Mouse (Mus musculus) limb, embryonic 15.5 days (tissue): ENCODE measurements around the gene Ripor2. TPM values are rescaled to one million over a fixed set of nuclear protein-coding genes. Genes with fewer than 3 reads are reported as not detected.

Experiments
- ATAC-seq: fragments of 200-750 bp; cut with Nextera tagmentation; 2 replicates; pipeline ENCODE4 v1.8.0; 2017; ENCODE audit warnings: low read depth, moderate TSS enrichment; ENCODE audit not compliant: insufficient number of reproducible peaks, low FRiP score, low TSS enrichment
- H3K27ac ChIP-seq: fragments of 300-500 bp; sonication (generic); 2 replicates; pipeline ENCODE4 v1.5.1; 2015; ENCODE audit warnings: moderate library complexity, mild to moderate bottlenecking, inconsistent platforms
- H3K27me3 ChIP-seq: fragments of 300-500 bp; sonication (generic); 2 replicates; pipeline ENCODE4 v1.6.1; 2015; ENCODE audit warnings: inconsistent platforms
- H3K36me3 ChIP-seq: fragments of 300-500 bp; sonication (generic); 2 replicates; pipeline ENCODE4 v1.6.1; 2015; ENCODE audit warnings: inconsistent platforms
- H3K4me1 ChIP-seq: fragments of 300-500 bp; sonication (generic); 2 replicates; pipeline ENCODE4 v1.6.1; 2015; ENCODE audit warnings: inconsistent platforms
- H3K4me2 ChIP-seq: fragments of 300-500 bp; sonication (generic); 2 replicates; pipeline ENCODE4 v1.6.1; 2015; ENCODE audit warnings: mild to moderate bottlenecking, inconsistent platforms
- H3K4me3 ChIP-seq: fragments of 300-500 bp; sonication (generic); 2 replicates; pipeline ENCODE4 v1.5.1; 2015; ENCODE audit warnings: mild to moderate bottlenecking, inconsistent platforms
- H3K9ac ChIP-seq: fragments of 300-500 bp; sonication (generic); 2 replicates; pipeline ENCODE4 v1.6.1; 2015; ENCODE audit warnings: inconsistent platforms
- H3K9me3 ChIP-seq: fragments of 300-500 bp; sonication (generic); 2 replicates; pipeline ENCODE4 v1.6.1; 2016; ENCODE audit warnings: inconsistent platforms
- WGBS: fragments of 180-500 bp; shearing (Covaris S2); methylation state at CpG from one replicate; pipeline ENCODE4 v1.1.7; 2015; 5-methylcytosine and 5-hydroxymethylcytosine counted together
- polyA plus RNA-seq: library from polyadenylated mRNA; unstranded; fragments of >200 nt; fragmentation: Nextera tagmentation; extraction: Ambion mirVana; gene quantifications from 2 replicates; pipeline ENCODE4 v1.2.1, GENCODE M21; 2015

Ripor2 gene
- polyA plus RNA-seq, 1 experiment from 2014 or later: 4.1 TPM

DNA sequence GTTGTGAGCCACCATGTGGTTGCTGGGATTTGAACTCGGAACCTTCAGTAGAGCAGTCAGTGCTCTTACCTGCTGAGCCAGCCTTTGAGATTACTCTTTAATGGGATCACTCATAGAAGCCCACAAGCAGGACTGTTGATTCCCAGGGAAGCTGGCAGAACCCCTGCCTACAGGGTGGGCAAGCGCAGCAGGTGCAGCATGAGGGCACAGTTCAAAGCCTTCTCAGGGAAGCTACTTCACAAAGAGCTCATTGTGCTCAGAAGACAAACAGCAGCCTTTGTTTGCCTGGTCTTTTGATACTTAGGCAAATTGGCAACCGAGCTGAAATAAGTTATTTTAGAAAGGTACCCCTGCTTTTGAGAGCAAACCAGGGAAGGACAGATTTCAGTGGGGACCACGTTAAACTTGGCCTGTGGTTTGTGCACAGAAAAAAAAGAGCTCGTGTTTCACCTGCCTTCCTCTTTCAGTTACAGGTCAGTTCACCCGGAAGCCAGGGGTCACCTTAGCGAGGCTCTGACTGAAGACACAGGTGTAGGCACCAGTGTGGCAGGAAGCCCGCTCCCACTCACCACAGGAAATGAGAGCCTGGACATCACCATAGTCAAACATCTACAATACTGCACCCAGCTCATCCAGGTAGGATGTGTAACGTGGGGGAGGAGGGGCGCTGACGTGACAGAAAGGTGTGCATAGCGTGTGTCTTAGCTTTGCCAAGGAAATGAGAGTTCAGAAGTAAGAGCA, 127.8 kb downstream of the Ripor2 start:
- WGBS: 77% methylated on average over 12 of the region's 12 CpGs
- ATAC-seq: no peak
- no peak overlapping the region for H3K4me3 ChIP-seq
- no peaks in the 10 kb centered on the region for H3K27me3 ChIP-seq
- H3K9me3 ChIP-seq: no peaks in the 10 kb centered on the region
- H3K36me3 ChIP-seq: no peaks in the 10 kb centered on the region
- H3K27ac ChIP-seq: no peak overlapping the region
- H3K4me2 ChIP-seq: no peak overlapping the region
- H3K9ac ChIP-seq: no peak overlapping the region
- no peaks in the 10 kb centered on the region for H3K4me1 ChIP-seq

DNA sequence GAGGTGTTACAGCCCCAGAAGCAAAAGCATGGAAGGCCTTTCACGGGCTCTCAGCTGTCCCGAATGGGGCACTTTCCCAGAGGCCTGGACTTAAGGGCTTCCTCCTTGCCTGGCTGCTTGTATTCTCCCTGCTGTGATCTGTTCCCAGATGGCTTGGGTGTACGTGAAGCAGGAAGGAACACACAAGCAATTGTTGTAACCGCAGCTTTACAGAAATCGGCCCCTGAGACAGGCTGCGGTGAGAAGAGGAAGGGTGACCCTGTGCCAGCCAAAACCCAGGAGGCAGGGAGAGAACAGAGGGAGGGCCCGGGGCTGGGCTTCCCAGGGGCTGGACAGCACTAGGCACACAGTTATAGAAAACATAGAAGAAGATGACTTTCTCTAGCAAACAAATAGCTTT, 129.0 kb downstream of the Ripor2 start:
- 48% methylated on average over 7 of the region's 7 CpGs for WGBS
- Histone ChIP-seq H3K9me3 (no peaks in the 10 kb centered on the region), H3K36me3 (no peaks in the 10 kb centered on the region), H3K4me1 (no peaks in the 10 kb centered on the region), H3K4me2 (no peak overlapping the region), H3K9ac (no peak overlapping the region), H3K27me3 (no peaks in the 10 kb centered on the region), H3K4me3 (no peak overlapping the region), H3K27ac (no peak overlapping the region)
- no peak for ATAC-seq

- Histone ChIP-seq H3K9me3 (no peaks in the 10 kb centered on the region), H3K4me1 (no peaks in the 10 kb centered on the region), H3K27ac (no peak overlapping the region), H3K36me3 (no peaks in the 10 kb centered on the region), H3K9ac (no peak overlapping the region), H3K27me3 (no peaks in the 10 kb centered on the region), H3K4me3 (no peak overlapping the region), H3K4me2 (no peak overlapping the region)
- no peak for ATAC-seq
- WGBS: 67% methylated on average over 7 of the region's 7 CpGs
Measured at GRCm38 (mm10) chr13:24712581-24713130, 130.7 kb downstream of the Ripor2 start.

GRCm38 (mm10) chr13:24713434-24714000, 131.5 kb downstream of the Ripor2 start:
- 11% methylated on average over 16 of the region's 16 CpGs for WGBS
- peak overlapping the region; percentile 9; the same call in 1 of the 2 replicates for H3K4me3 ChIP-seq

GRCm38 (mm10) chr13:24714360-24714885, 132.4 kb downstream of the Ripor2 start:
- no peak for ATAC-seq
- Histone ChIP-seq H3K9ac (no peak overlapping the region), H3K36me3 (no peaks in the 10 kb centered on the region), H3K27me3 (no peaks in the 10 kb centered on the region), H3K4me3 (no peak overlapping the region), H3K27ac (no peak overlapping the region), H3K4me2 (no peak overlapping the region), H3K9me3 (no peaks in the 10 kb centered on the region), H3K4me1 (no peaks in the 10 kb centered on the region)
- WGBS: 77% methylated on average over 9 of the region's 9 CpGs

More at GRCm38 (mm10) chr13:24713434-24714000, 131.5 kb downstream of the Ripor2 start:
- H3K9ac ChIP-seq: 0 out of 2 replicates have a peak overlapping the region, but pooled peaks have one; percentile 1
- no peaks in the 10 kb centered on the region for H3K9me3 ChIP-seq
- H3K36me3 ChIP-seq: no peaks in the 10 kb centered on the region
- ATAC-seq: peak; percentile 67
- no peaks in the 10 kb centered on the region for H3K4me1 ChIP-seq
- peak overlapping the region; percentile 44 for H3K4me2 ChIP-seq
- H3K27me3 ChIP-seq: no peaks in the 10 kb centered on the region
- H3K27ac ChIP-seq: no peak overlapping the region

DNA sequence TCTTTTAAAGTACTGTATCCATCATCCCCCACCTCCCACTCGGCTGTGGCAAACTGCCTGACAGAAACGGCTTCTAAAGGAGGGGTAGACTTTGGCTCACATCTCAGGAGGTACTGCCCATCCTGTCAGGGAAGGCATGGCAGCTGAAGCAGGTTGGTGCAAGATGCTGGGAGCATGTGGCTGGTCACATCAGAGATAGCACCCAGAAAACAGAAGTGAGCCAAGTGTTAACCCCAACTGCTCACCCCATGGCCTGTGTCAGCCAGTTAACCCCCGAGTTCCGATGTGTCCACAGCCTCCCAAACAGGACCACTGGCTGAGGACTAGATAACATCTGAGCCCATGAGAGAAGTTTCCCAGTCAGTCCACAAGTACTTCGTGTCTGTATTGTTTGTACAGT, 133.6 kb downstream of the Ripor2 start:
- H3K4me1 ChIP-seq: no peaks in the 10 kb centered on the region
- no peak overlapping the region for H3K4me2 ChIP-seq
- no peak for ATAC-seq
- H3K9me3 ChIP-seq: no peaks in the 10 kb centered on the region
- WGBS: 82% methylated on average over 5 of the region's 5 CpGs
- no peaks in the 10 kb centered on the region for H3K36me3 ChIP-seq
- H3K9ac ChIP-seq: no peak overlapping the region
- H3K27me3 ChIP-seq: no peaks in the 10 kb centered on the region
- no peak overlapping the region for H3K4me3 ChIP-seq
- no peak overlapping the region for H3K27ac ChIP-seq

DNA sequence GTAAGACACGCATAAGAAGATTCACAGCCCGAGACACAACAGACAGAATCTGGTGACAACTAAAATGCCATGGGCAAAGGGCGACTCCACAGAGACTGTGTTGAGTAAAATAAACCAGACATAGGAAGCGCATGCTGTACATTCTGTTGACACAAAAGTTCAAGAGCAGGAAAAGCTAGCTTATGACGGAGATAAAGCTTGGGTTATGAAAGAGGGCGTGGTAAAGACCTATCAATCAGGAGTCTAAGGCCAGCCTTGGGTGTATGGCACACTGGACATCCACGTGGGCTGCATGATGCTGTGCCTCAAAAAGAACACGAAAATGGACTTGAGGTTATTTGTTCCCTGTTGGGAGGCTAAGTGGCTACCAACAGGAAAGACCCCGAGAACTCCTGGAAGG, 134.5 kb downstream of the Ripor2 start:
- no peaks in the 10 kb centered on the region for H3K36me3 ChIP-seq
- WGBS: 81% methylated on average over 9 of the region's 9 CpGs

GRCm38 (mm10) chr13:24717677-24718076, 135.7 kb downstream of the Ripor2 start:
- ATAC-seq: no peak
- H3K4me1 ChIP-seq: no peaks in the 10 kb centered on the region
- 50% methylated on average over 7 of the region's 7 CpGs for WGBS
- H3K27ac ChIP-seq: no peak overlapping the region
- H3K9me3 ChIP-seq: no peaks in the 10 kb centered on the region
- H3K4me2 ChIP-seq: no peak overlapping the region
- no peaks in the 10 kb centered on the region for H3K36me3 ChIP-seq
- H3K4me3 ChIP-seq: no peak overlapping the region
- H3K9ac ChIP-seq: no peak overlapping the region
- no peaks in the 10 kb centered on the region for H3K27me3 ChIP-seq

More for the DNA sequence above, 134.5 kb downstream of the Ripor2 start:
- Histone ChIP-seq H3K9ac (no peak overlapping the region), H3K4me1 (no peaks in the 10 kb centered on the region), H3K4me3 (no peak overlapping the region), H3K27ac (no peak overlapping the region), H3K4me2 (no peak overlapping the region), H3K9me3 (no peaks in the 10 kb centered on the region), H3K27me3 (no peaks in the 10 kb centered on the region)
- no peak for ATAC-seq

GRCm38 (mm10) chr13:24721502-24721901, 139.5 kb downstream of the Ripor2 start:
- no peaks in the 10 kb centered on the region for H3K4me1 ChIP-seq
- H3K4me2 ChIP-seq: no peak overlapping the region
- H3K36me3 ChIP-seq: no peaks in the 10 kb centered on the region
- ATAC-seq: no peak
- WGBS: 73% methylated on average over 10 of the region's 10 CpGs
- H3K27me3 ChIP-seq: no peaks in the 10 kb centered on the region
- no peak overlapping the region for H3K27ac ChIP-seq
- no peak overlapping the region for H3K4me3 ChIP-seq
- H3K9me3 ChIP-seq: no peaks in the 10 kb centered on the region
- H3K9ac ChIP-seq: no peak overlapping the region

DNA sequence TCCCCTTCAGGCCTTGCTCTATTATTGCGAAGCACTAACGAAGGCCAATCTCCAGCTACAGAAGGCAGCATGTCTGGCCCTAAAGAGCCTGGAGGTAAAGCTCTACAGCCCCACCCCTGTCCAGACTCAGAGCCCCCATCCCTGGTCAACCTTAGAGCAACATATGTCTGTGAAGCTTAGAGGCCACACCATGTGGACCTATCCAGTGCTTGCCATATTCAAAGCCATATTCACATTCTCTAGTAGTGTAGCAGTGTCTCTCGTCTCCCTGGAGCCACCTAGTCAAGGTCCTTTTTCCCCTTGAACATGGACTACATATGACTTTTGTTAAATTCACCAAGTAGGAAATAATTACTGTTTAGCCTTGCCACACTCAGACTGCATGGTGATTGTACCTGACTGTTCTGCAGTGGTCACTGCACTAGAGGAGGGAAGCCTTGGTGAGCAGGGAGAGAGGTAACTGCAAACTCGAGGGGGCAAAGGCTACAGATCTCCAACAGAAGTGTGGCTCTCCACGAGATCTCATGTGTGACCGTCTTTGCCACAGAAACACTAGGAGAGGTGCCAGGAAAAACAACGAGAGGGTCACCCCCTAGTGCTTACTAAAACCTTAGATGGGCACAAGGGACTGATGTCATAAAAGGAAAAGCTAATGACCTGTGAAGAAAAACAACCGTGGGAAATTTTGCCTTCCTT, 141.9 kb downstream of the Ripor2 start:
- Histone ChIP-seq H3K4me1 (no peaks in the 10 kb centered on the region), H3K36me3 (no peaks in the 10 kb centered on the region), H3K9ac (no peak overlapping the region), H3K27me3 (no peaks in the 10 kb centered on the region), H3K9me3 (no peaks in the 10 kb centered on the region), H3K4me3 (no peak overlapping the region), H3K4me2 (no peak overlapping the region), H3K27ac (no peak overlapping the region)
- WGBS: 53% methylated on average over 8 of the region's 8 CpGs
- ATAC-seq: no peak

DNA sequence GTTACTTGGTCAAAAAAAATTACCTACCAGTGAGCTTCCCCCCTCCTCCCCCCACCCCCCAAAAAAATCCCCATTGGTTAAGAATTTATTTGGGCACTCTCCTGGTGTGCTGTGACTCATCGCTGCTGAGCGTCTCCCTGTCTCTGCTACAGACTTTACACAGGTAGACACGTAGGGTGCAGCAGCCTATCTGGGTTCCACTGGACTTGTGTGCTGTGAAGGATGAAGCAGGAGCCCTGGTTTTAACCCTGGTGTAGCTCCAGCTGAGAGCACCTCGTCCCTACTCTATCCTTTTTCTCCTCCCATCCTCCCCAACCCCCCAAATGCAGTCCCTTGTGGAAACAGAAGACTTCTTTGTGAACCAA, 142.4 kb downstream of the Ripor2 start:
- no peak overlapping the region for H3K27ac ChIP-seq
- no peaks in the 10 kb centered on the region for H3K4me1 ChIP-seq
- no peak overlapping the region for H3K4me3 ChIP-seq
- no peak overlapping the region for H3K9ac ChIP-seq
- H3K36me3 ChIP-seq: no peaks in the 10 kb centered on the region
- no peak overlapping the region for H3K4me2 ChIP-seq
- ATAC-seq: no peak
- H3K27me3 ChIP-seq: no peaks in the 10 kb centered on the region
- WGBS: 51% methylated on average over 4 of the region's 4 CpGs
- H3K9me3 ChIP-seq: no peaks in the 10 kb centered on the region

GRCm38 (mm10) chr13:24729128-24729527, 147.1 kb downstream of the Ripor2 start:
- H3K4me2 ChIP-seq: no peak overlapping the region
- WGBS: 89% methylated on average over 5 of the region's 5 CpGs
- H3K9me3 ChIP-seq: no peaks in the 10 kb centered on the region
- no peaks in the 10 kb centered on the region for H3K4me1 ChIP-seq
- no peak for ATAC-seq
- H3K27ac ChIP-seq: no peak overlapping the region
- no peak overlapping the region for H3K4me3 ChIP-seq
- H3K27me3 ChIP-seq: no peaks in the 10 kb centered on the region
- no peaks in the 10 kb centered on the region for H3K36me3 ChIP-seq
- H3K9ac ChIP-seq: no peak overlapping the region
